Comparison of ENCODE assay signal across 27 mouse cellular contexts in the genomic region with DNA sequence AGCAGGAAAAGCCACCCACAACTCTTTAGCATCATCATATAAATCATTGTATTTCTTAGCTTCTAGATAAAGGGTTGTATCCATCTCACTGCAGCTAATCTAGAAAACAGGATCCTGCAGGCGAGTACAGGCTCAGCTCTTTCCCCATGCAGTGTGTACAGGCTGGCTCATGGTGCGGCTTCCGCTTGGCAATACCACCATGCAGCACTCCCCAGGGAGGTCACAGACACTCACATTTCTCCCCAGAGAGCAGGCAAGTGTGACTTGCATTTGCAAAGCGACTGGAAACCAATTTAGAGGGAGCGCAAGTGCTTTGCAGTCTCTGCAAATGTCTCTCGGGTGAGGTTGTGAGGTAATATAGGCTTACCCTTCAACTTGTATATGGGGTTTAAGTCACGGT.
DNase-seq lines count a peak whose midpoint lies in the region; ATAC-seq and TF ChIP-seq lines count a peak whose summit lies in the region.
"Had no signal": no experiment of that assay in that cellular context is flagged by ENCODE, and none has a peak within 500 bp of the region (broad histone marks: within the 10 kb centered on the region; RNA-seq: fewer than 3 reads in every experiment).

No protein-coding gene starts in this region.

- H3K4me3 ChIP-seq in hindbrain, postnatal 0 days (ENCODE audit: low read length): no peak overlapping the region
- no peak overlapping the region for H3K4me3 ChIP-seq in hindbrain, embryonic 10.5 days
- H3K4me3 ChIP-seq: embryonic facial prominence, embryonic 15.5 days; gastrocnemius, adult 2 months; heart, adult 2 months; hindbrain, embryonic 13.5 days had no signal

- TF ChIP-seq CTCF in hindbrain, postnatal 0 days (IDR thresholded peaks at IDR 0.05; ENCODE audit: low read depth): no peak

- no peaks in the 10 kb centered on the region; the same call in 1 of the 2 replicates for H3K4me1 ChIP-seq in hindbrain, postnatal 0 days (ENCODE audit: insufficient read depth, low read length)
- no peaks in the 10 kb centered on the region for H3K4me1 ChIP-seq in hindbrain, embryonic 10.5 days (replicated peaks)
- H3K4me1 ChIP-seq: embryonic facial prominence, embryonic 15.5 days had no signal

- H3K36me3 ChIP-seq in hindbrain, postnatal 0 days (ENCODE audit: insufficient read depth, low read length): no peaks in the 10 kb centered on the region
- no peaks in the 10 kb centered on the region for H3K36me3 ChIP-seq in hindbrain, embryonic 10.5 days
- H3K36me3 ChIP-seq in splenic B cell, adult 2 months (ENCODE audit: control insufficient read depth, insufficient read depth, low read length, poor library complexity, severe bottlenecking): no peaks in the 10 kb centered on the region
- H3K36me3 ChIP-seq: embryonic facial prominence, embryonic 15.5 days; G1E; hindbrain, embryonic 13.5 days had no signal

- H3K9me3 ChIP-seq in hindbrain, postnatal 0 days (ENCODE audit: low read length): no peaks in the 10 kb centered on the region
- H3K9me3 ChIP-seq in hindbrain, embryonic 10.5 days: no peaks in the 10 kb centered on the region
- H3K9me3 ChIP-seq: embryonic facial prominence, embryonic 15.5 days; G1E; hindbrain, embryonic 13.5 days had no signal

- DNase-seq in adrenal gland, postnatal 14 days: peak; percentile 45
- DNase-seq in adrenal gland, postnatal 4 days (ENCODE audit: low spot score in 2 of 2): no peak
- DNase-seq in hindbrain, postnatal 0 days (ENCODE audit: low spot score): peak; percentile 33
- no peak for DNase-seq in hindbrain, embryonic 10.5 days (ENCODE audit: low spot score)
- DNase-seq in testis, postnatal 10 days (ENCODE audit: low spot score): peak; percentile 35
- DNase-seq in testis, postnatal 14 days (ENCODE audit: low spot score): no peak
- peak; percentile 52 for DNase-seq in splenic B cell, adult 2 months (ENCODE audit: low read depth, low spot score)
- DNase-seq: adrenal gland, adult 2 months; cerebellum, adult 11 months; cerebellum, adult 2 months; cerebellum, adult 9-11 months; cerebellum, postnatal 36 days; embryo, embryonic 11 days; forebrain, postnatal 0 days; gastrocnemius, adult 2 months; gastrocnemius, postnatal 25 days; heart, adult 2 months; kidney, adult 2 months had no signal

- H3K27me3 ChIP-seq in hindbrain, postnatal 0 days (ENCODE audit: insufficient read depth, low read length): no peaks in the 10 kb centered on the region
- no peaks in the 10 kb centered on the region for H3K27me3 ChIP-seq in hindbrain, embryonic 10.5 days (ENCODE audit: insufficient read depth, poor library complexity, severe bottlenecking)
- H3K27me3 ChIP-seq in splenic B cell, adult 2 months (ENCODE audit: control insufficient read depth, insufficient read depth, low read length, poor library complexity, severe bottlenecking): no peaks in the 10 kb centered on the region
- H3K27me3 ChIP-seq: embryonic facial prominence, embryonic 15.5 days; hindbrain, embryonic 13.5 days; Patski had no signal

- no peak overlapping the region for H3K27ac ChIP-seq in hindbrain, postnatal 0 days
- H3K27ac ChIP-seq in hindbrain, embryonic 10.5 days: no peak overlapping the region
- H3K27ac ChIP-seq: embryonic facial prominence, embryonic 15.5 days; gastrocnemius, adult 2 months; heart, adult 2 months; hindbrain, embryonic 13.5 days had no signal

- H3K9ac ChIP-seq in hindbrain, postnatal 0 days (replicated peaks; ENCODE audit: low read length): no peak overlapping the region
- H3K9ac ChIP-seq: embryonic facial prominence, embryonic 15.5 days; forebrain, postnatal 0 days; hindbrain, embryonic 13.5 days had no signal

- H3K4me2 ChIP-seq in hindbrain, postnatal 0 days (ENCODE audit: low read depth, low read length): no peak overlapping the region
- H3K4me2 ChIP-seq: embryonic facial prominence, embryonic 15.5 days; heart, embryonic 11.5 days; hindbrain, embryonic 13.5 days had no signal

- ATAC-seq in hindbrain, postnatal 0 days: peak; percentile 38; the same call in 1 of the 2 replicates
- no peak for ATAC-seq in inflammation-experienced regulatory T-cells, adult 6 months
- ATAC-seq: forebrain, embryonic 14.5 days; forebrain, postnatal 0 days; hindbrain, embryonic 16.5 days; intestine, postnatal 0 days; Patski had no signal

- 75% methylated on average over 7 of the region's 7 CpGs for WGBS in hindbrain, postnatal 0 days
- 86% methylated on average over 7 of the region's 7 CpGs for WGBS in hindbrain, embryonic 10.5 days

Comparison
In these comparisons a context has a peak if more than half of its experiments do, and no peak if none do; other contexts are left out.
1. DNase-seq: peak in adrenal gland, postnatal 14 days (single experiment), hindbrain, postnatal 0 days (single experiment), testis, postnatal 10 days (single experiment) and splenic B cell, adult 2 months (single experiment); none in adrenal gland, postnatal 4 days (0 of 2), hindbrain, embryonic 10.5 days (single experiment) and testis, postnatal 14 days (single experiment).